Mouse (Mus musculus) liver, embryonic 12.5 days (tissue): ENCODE measurements around the gene Pabpc4l. TPM values are rescaled to one million over a fixed set of nuclear protein-coding genes. Genes with fewer than 3 reads are reported as not detected.
"Not testable (repeated sequence)": the region's sequence is repeated elsewhere in the genome, so short reads cannot be mapped to it uniquely, and the experiment has no call there.

Source experiments
- ATAC-seq: fragments of 200-750 bp; cut with Nextera tagmentation; 2 replicates; pipeline ENCODE4 v1.8.0; 2017; ENCODE audit warnings: moderate number of reproducible peaks, mild to moderate bottlenecking, moderate library complexity
- H3K27ac ChIP-seq: fragments of 300-500 bp; sonication (generic); 2 replicates; pipeline ENCODE4 v1.5.1; 2016; ENCODE audit warnings: mild to moderate bottlenecking
- H3K27me3 ChIP-seq: fragments of 300-500 bp; sonication (generic); replicated peaks from 2 replicates; pipeline ENCODE4 v1.6.1; 2016; ENCODE audit warnings: mild to moderate bottlenecking, moderate library complexity
- H3K36me3 ChIP-seq: fragments of 300-500 bp; sonication (generic); 2 replicates; pipeline ENCODE4 v1.6.1; 2016; ENCODE audit warnings: mild to moderate bottlenecking, moderate library complexity
- H3K4me1 ChIP-seq: fragments of 300-500 bp; sonication (generic); 2 replicates; pipeline ENCODE4 v1.6.1; 2016
- H3K4me2 ChIP-seq: fragments of 300-500 bp; sonication (generic); 2 replicates; pipeline ENCODE4 v1.6.1; 2016; ENCODE audit warnings: mild to moderate bottlenecking, moderate library complexity
- H3K4me3 ChIP-seq: fragments of 300-500 bp; sonication (generic); 2 replicates; pipeline ENCODE4 v1.5.1; 2016; ENCODE audit warnings: mild to moderate bottlenecking, moderate library complexity
- H3K9ac ChIP-seq: fragments of 300-500 bp; sonication (generic); 2 replicates; pipeline ENCODE4 v1.6.1; 2016; ENCODE audit warnings: mild to moderate bottlenecking, moderate library complexity
- H3K9me3 ChIP-seq: fragments of 300-500 bp; sonication (generic); replicated peaks from 2 replicates; pipeline ENCODE4 v1.6.1; 2016; ENCODE audit warnings: mild to moderate bottlenecking, moderate library complexity
- WGBS: fragments of 180-500 bp; shearing (Covaris S2); methylation state at CpG from one replicate; pipeline ENCODE4 v1.1.7; 2016; ENCODE audit not compliant: insufficient replicate concordance; 5-methylcytosine and 5-hydroxymethylcytosine counted together
- polyA plus RNA-seq: library from polyadenylated mRNA; unstranded; fragments of >200 nt; fragmentation: Nextera tagmentation; extraction: Ambion mirVana; gene quantifications from 2 replicates; pipeline ENCODE4 v1.2.1, GENCODE M21; 2016

The Pabpc4l gene
- polyA plus RNA-seq = 2.1 and 2.5 TPM in 2 replicates

- H3K4me2 ChIP-seq = peak within 1 kb of the TSS; percentile 70
- peak; percentile 71 for ATAC-seq
- no peak within 1 kb of the TSS for H3K27ac ChIP-seq
- no peaks in the 10 kb centered on the region for H3K9me3 ChIP-seq
- H3K36me3 ChIP-seq = no peaks in the 10 kb centered on the region
- 2% methylated on average over 33 of the region's 37 CpGs for WGBS
- H3K9ac ChIP-seq = peak within 1 kb of the TSS; percentile 52
- no peaks in the 10 kb centered on the region for H3K27me3 ChIP-seq
- H3K4me1 ChIP-seq = no peaks in the 10 kb centered on the region
- H3K4me3 ChIP-seq = peak within 1 kb of the TSS; percentile 55
These were observed at the start of gene Pabpc4l for GRCm38 (mm10) chr3:46447481-46448265. Pabpc4l (minus strand) TSS chr3:46448219.

GRCm38 (mm10) chr3:46490989-46491259, 42.9 kb upstream of the Pabpc4l start:
- Histone ChIP-seq H3K4me2 (no peak overlapping the region), H3K36me3 (no peaks in the 10 kb centered on the region), H3K27me3 (no peaks in the 10 kb centered on the region), H3K9ac (no peak overlapping the region), H3K27ac (no peak overlapping the region), H3K4me1 (no peaks in the 10 kb centered on the region), H3K4me3 (no peak overlapping the region), H3K9me3 (no peaks in the 10 kb centered on the region)
- ATAC-seq = no peak
- WGBS = 64% methylated on average over 5 of the region's 5 CpGs

- H3K36me3 ChIP-seq = no peaks in the 10 kb centered on the region
- no peaks in the 10 kb centered on the region for H3K27me3 ChIP-seq
- no peaks in the 10 kb centered on the region for H3K4me1 ChIP-seq
- no peak overlapping the region for H3K4me2 ChIP-seq
- ATAC-seq = no peak
- WGBS = 68% methylated on average over 15 of the region's 15 CpGs
- H3K4me3 ChIP-seq = no peak overlapping the region
- H3K9ac ChIP-seq = no peak overlapping the region
- H3K9me3 ChIP-seq = no peaks in the 10 kb centered on the region
- H3K27ac ChIP-seq = no peak overlapping the region
These were observed 42.3 kb upstream of the Pabpc4l start for GRCm38 (mm10) chr3:46490132-46490988.

- H3K4me3 ChIP-seq, H3K4me1 ChIP-seq, H3K9me3 ChIP-seq, ATAC-seq, H3K36me3 ChIP-seq, H3K27ac ChIP-seq, H3K27me3 ChIP-seq, H3K4me2 ChIP-seq, H3K9ac ChIP-seq: not testable (repeated sequence)
- WGBS = 50% methylated on average over 1 of the region's 1 CpGs
These were observed 38.1 kb upstream of the Pabpc4l start for GRCm38 (mm10) chr3:46486091-46486490.

- Histone ChIP-seq H3K36me3 (no peaks in the 10 kb centered on the region), H3K9me3 (no peaks in the 10 kb centered on the region), H3K27me3 (no peaks in the 10 kb centered on the region), H3K4me2 (peak overlapping the region; percentile 70), H3K4me1 (no peaks in the 10 kb centered on the region), H3K4me3 (peak overlapping the region; percentile 55), H3K27ac (no peak overlapping the region), H3K9ac (no peak overlapping the region)
- WGBS = 12% methylated on average over 5 of the region's 5 CpGs
- ATAC-seq = no peak
These were observed 180 bp upstream of the Pabpc4l start for GRCm38 (mm10) chr3:46448266-46448532.

GRCm38 (mm10) chr3:46431416-46431815, 16.6 kb downstream of the Pabpc4l start:
- Histone ChIP-seq H3K27ac (no peak overlapping the region), H3K27me3 (no peaks in the 10 kb centered on the region), H3K4me1 (no peaks in the 10 kb centered on the region), H3K9me3 (no peaks in the 10 kb centered on the region), H3K4me2 (no peak overlapping the region), H3K9ac (no peak overlapping the region), H3K36me3 (no peaks in the 10 kb centered on the region), H3K4me3 (no peak overlapping the region)
- ATAC-seq = no peak
